Mouse (Mus musculus) midbrain, postnatal 0 days (tissue): ENCODE data around the gene Gm10300. TPM values are rescaled to one million over a fixed set of nuclear protein-coding genes. Genes with fewer than 3 reads are reported as not detected.

Experiments
- ATAC-seq: fragments of 200-750 bp; cut with Nextera tagmentation; 2 replicates; pipeline ENCODE4 v1.8.0; 2017; ENCODE audit warnings: moderate number of reproducible peaks, mild to moderate bottlenecking, moderate TSS enrichment, moderate library complexity; ENCODE audit not compliant: low FRiP score
- DNase-seq: peaks from one replicate; pipeline ENCODE4 v3.0.0-alpha.2; 2015; ENCODE audit warnings: low spot score
- H3K27ac ChIP-seq: fragments of 300-500 bp; sonication (generic); 2 replicates; pipeline ENCODE4 v1.5.1; 2014; ENCODE audit warnings: low read depth, mild to moderate bottlenecking, low read length, mixed read lengths
- H3K27me3 ChIP-seq: fragments of 300-500 bp; sonication (generic); 2 replicates; pipeline ENCODE4 v1.6.1; 2014; ENCODE audit warnings: low read length, control low read depth, mixed read lengths; ENCODE audit not compliant: insufficient read depth
- H3K36me3 ChIP-seq: fragments of 300-500 bp; sonication (generic); 2 replicates; pipeline ENCODE4 v1.6.1; 2014; ENCODE audit warnings: low read length, control low read depth, mixed read lengths; ENCODE audit not compliant: insufficient read depth
- H3K4me1 ChIP-seq: fragments of 300-500 bp; sonication (generic); 2 replicates; pipeline ENCODE4 v1.6.1; 2014; ENCODE audit warnings: mild to moderate bottlenecking, control low read depth, antibody characterized with exemption, low read length, mixed read lengths; ENCODE audit not compliant: insufficient read depth
- H3K4me2 ChIP-seq: fragments of 300-500 bp; sonication (generic); 2 replicates; pipeline ENCODE4 v1.6.1; 2014; ENCODE audit warnings: low read depth, mild to moderate bottlenecking, low read length, mixed read lengths; ENCODE audit not compliant: poor library complexity, severe bottlenecking
- H3K4me3 ChIP-seq: fragments of 300-500 bp; sonication (generic); 2 replicates; pipeline ENCODE4 v1.5.1; 2014; ENCODE audit warnings: low read depth, mild to moderate bottlenecking, low read length, moderate library complexity
- H3K9ac ChIP-seq: fragments of 300-500 bp; sonication (generic); replicated peaks from 2 replicates; pipeline ENCODE4 v1.6.1; 2014; ENCODE audit warnings: mild to moderate bottlenecking, low read length, moderate library complexity, mixed read lengths; ENCODE audit not compliant: poor library complexity, severe bottlenecking
- H3K9me3 ChIP-seq: fragments of 300-500 bp; sonication (generic); 2 replicates; pipeline ENCODE4 v1.6.1; 2016; ENCODE audit warnings: low read length, control low read depth
- CTCF ChIP-seq: IDR thresholded peaks from 2 replicates; pipeline ENCODE4 v1.5.1; 2016; ENCODE audit warnings: antibody characterized with exemption, mild to moderate bottlenecking
- WGBS: fragments of 180-500 bp; shearing (Covaris S2); extraction: QIAGEN DNeasy Blood & Tissue Kit; methylation state at CpG from one replicate; pipeline ENCODE4 v1.1.7; 2014; 5-methylcytosine and 5-hydroxymethylcytosine counted together
- polyA plus RNA-seq: library from polyadenylated mRNA; unstranded; fragments of >200 nt; fragmentation: Nextera tagmentation; extraction: Ambion mirVana; gene quantifications from 2 replicates; pipeline ENCODE4 v1.2.1, GENCODE M21; 2015
- total RNA-seq: library from RNA; depleted of rRNA; stranded (reverse); fragments of >200 nt; gene quantifications from 2 replicates; pipeline ENCODE4 v1.2.3, GENCODE M21; 2014; rRNA removed

Gene Gm10300
- total RNA-seq: 0.05 TPM in 1 of 2 replicates, not detected in the other
- polyA plus RNA-seq: 0.06 TPM in 1 of 2 replicates, not detected in the other

GRCm38 (mm10) chr4:132074077-132074932, at the start of gene Gm10300:
Gm10300 (plus strand) TSS chr4:132074697.
- Histone ChIP-seq H3K4me3 (peak within 1 kb of the TSS; percentile 62), H3K4me1 (0 out of 2 replicates have a peak, but pooled peaks cover 2% of the 10 kb centered on the region), H3K36me3 (no peaks in the 10 kb centered on the region), H3K27ac (no peak within 1 kb of the TSS), H3K4me2 (peak within 1 kb of the TSS; percentile 100), H3K27me3 (no peaks in the 10 kb centered on the region), H3K9me3 (no peaks in the 10 kb centered on the region), H3K9ac (peak within 1 kb of the TSS; percentile 54)
- no peak for TF ChIP-seq CTCF
- no peak for DNase-seq
- 0 out of 2 replicates have a peak, but pooled peaks have one; percentile 9 for ATAC-seq
- under 1% methylated on average over 41 of the region's 42 CpGs for WGBS

- no peak overlapping the region for H3K4me2 ChIP-seq
- H3K27me3 ChIP-seq: no peaks in the 10 kb centered on the region
- no peaks in the 10 kb centered on the region for H3K4me1 ChIP-seq
- no peaks in the 10 kb centered on the region for H3K36me3 ChIP-seq
- no peak for TF ChIP-seq CTCF
- no peak overlapping the region for H3K27ac ChIP-seq
- H3K9ac ChIP-seq: no peak overlapping the region
- WGBS: 69% methylated on average over 2 of the region's 2 CpGs
- ATAC-seq (no peak), DNase-seq (no peak)
- no peak overlapping the region for H3K4me3 ChIP-seq
- no peaks in the 10 kb centered on the region for H3K9me3 ChIP-seq
Observed at GRCm38 (mm10) chr4:132025264-132025663, 49.2 kb upstream of the Gm10300 start.

GRCm38 (mm10) chr4:132025738-132026527, 48.6 kb upstream of the Gm10300 start:
- no peak overlapping the region for H3K4me2 ChIP-seq
- DNase-seq: no peak
- no peak overlapping the region for H3K4me3 ChIP-seq
- TF ChIP-seq CTCF: no peak
- no peaks in the 10 kb centered on the region for H3K27me3 ChIP-seq
- H3K9me3 ChIP-seq: no peaks in the 10 kb centered on the region
- no peak overlapping the region for H3K9ac ChIP-seq
- H3K36me3 ChIP-seq: no peaks in the 10 kb centered on the region
- WGBS: 35% methylated on average over 5 of the region's 5 CpGs
- H3K27ac ChIP-seq: 0 out of 2 replicates have a peak overlapping the region, but pooled peaks have one; percentile 4
- ATAC-seq: no peak
- H3K4me1 ChIP-seq: no peaks in the 10 kb centered on the region

GRCm38 (mm10) chr4:132027167-132027566, 47.3 kb upstream of the Gm10300 start:
- no peaks in the 10 kb centered on the region for H3K9me3 ChIP-seq
- WGBS: 89% methylated on average over 6 of the region's 6 CpGs
- ATAC-seq (no peak), DNase-seq (no peak)
- H3K36me3 ChIP-seq: no peaks in the 10 kb centered on the region
- no peaks in the 10 kb centered on the region for H3K27me3 ChIP-seq
- no peak overlapping the region for H3K27ac ChIP-seq
- H3K4me1 ChIP-seq: no peaks in the 10 kb centered on the region
- no peak overlapping the region for H3K9ac ChIP-seq
- no peak for TF ChIP-seq CTCF
- H3K4me3 ChIP-seq: no peak overlapping the region
- H3K4me2 ChIP-seq: no peak overlapping the region

- TF ChIP-seq CTCF: no peak
- Histone ChIP-seq H3K36me3 (no peaks in the 10 kb centered on the region), H3K4me3 (no peak overlapping the region), H3K4me1 (no peaks in the 10 kb centered on the region), H3K27me3 (no peaks in the 10 kb centered on the region), H3K4me2 (no peak overlapping the region), H3K9me3 (no peaks in the 10 kb centered on the region), H3K27ac (no peak overlapping the region), H3K9ac (no peak overlapping the region)
- ATAC-seq (no peak), DNase-seq (no peak)
- WGBS: 98% methylated on average over 1 of the region's 1 CpGs
Observed at GRCm38 (mm10) chr4:132027806-132028205, 46.7 kb upstream of the Gm10300 start.
